Mouse (Mus musculus) forebrain, embryonic 11.5 days (tissue): ENCODE data around the gene Dnaaf3. TPM values are rescaled to one million over a fixed set of nuclear protein-coding genes. Genes with fewer than 3 reads are reported as not detected.

ENCODE experiments used
- ATAC-seq: fragments of 200-750 bp; cut with Nextera tagmentation; replicated peaks from 2 replicates; pipeline ENCODE4 v1.8.0; 2017; ENCODE audit warnings: moderate TSS enrichment; ENCODE audit not compliant: low FRiP score
- DNase-seq: peaks from one replicate; pipeline ENCODE4 v3.0.0-alpha.2; 2017; ENCODE audit warnings: low spot score
- H3K27ac ChIP-seq: fragments of 300-500 bp; sonication (generic); 2 replicates; pipeline ENCODE4 v1.5.1; 2014; ENCODE audit warnings: low read depth, low read length
- H3K27me3 ChIP-seq: fragments of 300-500 bp; sonication (generic); 2 replicates; pipeline ENCODE4 v1.6.1; 2014; ENCODE audit warnings: mild to moderate bottlenecking, low read length, mixed read lengths; ENCODE audit not compliant: control insufficient read depth, insufficient read depth
- H3K36me3 ChIP-seq: fragments of 300-500 bp; sonication (generic); 2 replicates; pipeline ENCODE4 v1.6.1; 2014; ENCODE audit warnings: mild to moderate bottlenecking, low read length, moderate library complexity, mixed read lengths; ENCODE audit not compliant: control insufficient read depth, insufficient read depth
- H3K4me1 ChIP-seq: fragments of 300-500 bp; sonication (generic); replicated peaks from 2 replicates; pipeline ENCODE4 v1.6.1; 2014; ENCODE audit warnings: low read length, mixed read lengths; ENCODE audit not compliant: control insufficient read depth, insufficient read depth
- H3K4me2 ChIP-seq: fragments of 300-500 bp; sonication (generic); 2 replicates; pipeline ENCODE4 v1.6.1; 2014; ENCODE audit warnings: low read depth, mild to moderate bottlenecking, low read length, moderate library complexity, mixed read lengths; ENCODE audit not compliant: severe bottlenecking
- H3K4me3 ChIP-seq: fragments of 300-500 bp; sonication (generic); 2 replicates; pipeline ENCODE4 v1.5.1; 2014; ENCODE audit warnings: low read depth, low read length
- H3K9ac ChIP-seq: fragments of 300-500 bp; sonication (generic); 2 replicates; pipeline ENCODE4 v1.6.1; 2014; ENCODE audit warnings: low read length
- H3K9me3 ChIP-seq: fragments of 300-500 bp; sonication (generic); 2 replicates; pipeline ENCODE4 v1.6.1; 2016; ENCODE audit warnings: low read length, mixed read lengths; ENCODE audit not compliant: control insufficient read depth
- WGBS: fragments of 180-500 bp; shearing (Covaris S2); extraction: QIAGEN DNeasy Blood & Tissue Kit; methylation state at CpG from one replicate; pipeline ENCODE4 v1.1.7; 2014; 5-methylcytosine and 5-hydroxymethylcytosine counted together
- polyA plus RNA-seq: library from polyadenylated mRNA; unstranded; fragments of >200 nt; fragmentation: Nextera tagmentation; extraction: Ambion mirVana; gene quantifications from 2 replicates; pipeline ENCODE4 v1.2.1, GENCODE M21; 2014

The Dnaaf3 gene
- polyA plus RNA-seq, 1 experiment from 2014 or later = 2.0 TPM

GRCm38 (mm10) chr7:4515853-4516252 lies 16.4 kb downstream of the Dnaaf3 start:
- no peak overlapping the region for H3K4me3 ChIP-seq

GRCm38 (mm10) chr7:4513829-4514712 lies 18.2 kb downstream of the Dnaaf3 start:
- WGBS = 53% methylated on average over 6 of the region's 6 CpGs
- Histone ChIP-seq H3K4me1 (peaks cover 7% of the 10 kb centered on the region), H3K4me2 (no peak overlapping the region), H3K27ac (no peak overlapping the region), H3K27me3 (no peaks in the 10 kb centered on the region), H3K4me3 (no peak overlapping the region), H3K9ac (0 out of 2 replicates have a peak overlapping the region, but pooled peaks have one; percentile 24), H3K9me3 (no peaks in the 10 kb centered on the region), H3K36me3 (no peaks in the 10 kb centered on the region)
- ATAC-seq (no peak), DNase-seq (no peak)

More at GRCm38 (mm10) chr7:4515853-4516252, 16.4 kb downstream of the Dnaaf3 start:
- Histone ChIP-seq H3K4me2 (no peak overlapping the region), H3K27ac (no peak overlapping the region), H3K9ac (no peak overlapping the region), H3K36me3 (no peaks in the 10 kb centered on the region), H3K9me3 (no peaks in the 10 kb centered on the region), H3K27me3 (no peaks in the 10 kb centered on the region), H3K4me1 (peaks cover 7% of the 10 kb centered on the region)
- no peak for ATAC-seq
- 49% methylated on average over 6 of the region's 6 CpGs for WGBS
- DNase-seq = no peak

- no peak overlapping the region for H3K4me3 ChIP-seq
- no peaks in the 10 kb centered on the region for H3K9me3 ChIP-seq
- WGBS = 26% methylated on average over 13 of the region's 13 CpGs
- DNase-seq (peak; percentile 68), ATAC-seq (no peak)
- H3K36me3 ChIP-seq = no peaks in the 10 kb centered on the region
- peaks cover 7% of the 10 kb centered on the region for H3K4me1 ChIP-seq
- no peak overlapping the region for H3K4me2 ChIP-seq
- no peaks in the 10 kb centered on the region for H3K27me3 ChIP-seq
- no peak overlapping the region for H3K27ac ChIP-seq
- no peak overlapping the region for H3K9ac ChIP-seq
Observed at GRCm38 (mm10) chr7:4513236-4513635, 19.0 kb downstream of the Dnaaf3 start.

- Histone ChIP-seq H3K4me2 (no peak overlapping the region), H3K27me3 (no peaks in the 10 kb centered on the region), H3K9me3 (no peaks in the 10 kb centered on the region), H3K4me3 (no peak overlapping the region), H3K36me3 (no peaks in the 10 kb centered on the region), H3K9ac (no peak overlapping the region), H3K4me1 (peaks cover 7% of the 10 kb centered on the region), H3K27ac (no peak overlapping the region)
- WGBS = 81% methylated on average over 8 of the region's 8 CpGs
- DNase-seq (no peak), ATAC-seq (no peak)
Observed at GRCm38 (mm10) chr7:4511489-4512224, 20.6 kb downstream of the Dnaaf3 start.

- H3K4me1 ChIP-seq = 0 out of 2 replicates have a peak, but pooled peaks cover 2% of the 10 kb centered on the region
- H3K4me3 ChIP-seq = no peak overlapping the region
- ATAC-seq = peak; percentile 82
- no peaks in the 10 kb centered on the region for H3K27me3 ChIP-seq
- 0 out of 2 replicates have a peak overlapping the region, but pooled peaks have one; percentile 29 for H3K4me2 ChIP-seq
- no peak overlapping the region for H3K27ac ChIP-seq
- 21% methylated on average over 24 of the region's 24 CpGs for WGBS
- no peaks in the 10 kb centered on the region for H3K36me3 ChIP-seq
- DNase-seq = peak; percentile 89
- H3K9ac ChIP-seq = no peak overlapping the region
- H3K9me3 ChIP-seq = no peaks in the 10 kb centered on the region
Observed at GRCm38 (mm10) chr7:4509863-4510608, 22.2 kb downstream of the Dnaaf3 start.

GRCm38 (mm10) chr7:4508739-4509116 lies 23.5 kb downstream of the Dnaaf3 start:
- Histone ChIP-seq H3K4me2 (no peak overlapping the region), H3K4me3 (no peak overlapping the region), H3K27ac (no peak overlapping the region), H3K27me3 (no peaks in the 10 kb centered on the region), H3K9me3 (no peaks in the 10 kb centered on the region), H3K36me3 (no peaks in the 10 kb centered on the region), H3K9ac (no peak overlapping the region), H3K4me1 (no peaks in the 10 kb centered on the region)
- no peak for DNase-seq
- WGBS = 93% methylated on average over 8 of the region's 8 CpGs
- ATAC-seq = no peak

GRCm38 (mm10) chr7:4508062-4508738 lies 24.1 kb downstream of the Dnaaf3 start:
- Histone ChIP-seq H3K4me1 (no peaks in the 10 kb centered on the region), H3K27me3 (no peaks in the 10 kb centered on the region), H3K4me2 (no peak overlapping the region), H3K9me3 (no peaks in the 10 kb centered on the region), H3K4me3 (no peak overlapping the region), H3K36me3 (no peaks in the 10 kb centered on the region), H3K9ac (no peak overlapping the region), H3K27ac (no peak overlapping the region)
- ATAC-seq = no peak
- WGBS = 78% methylated on average over 24 of the region's 32 CpGs
- no peak for DNase-seq

GRCm38 (mm10) chr7:4507220-4507619 lies 25.0 kb downstream of the Dnaaf3 start:
- Histone ChIP-seq H3K9me3 (no peaks in the 10 kb centered on the region), H3K36me3 (no peaks in the 10 kb centered on the region), H3K9ac (no peak overlapping the region), H3K4me3 (no peak overlapping the region), H3K4me2 (no peak overlapping the region), H3K27me3 (no peaks in the 10 kb centered on the region), H3K4me1 (no peaks in the 10 kb centered on the region), H3K27ac (no peak overlapping the region)
- WGBS = 68% methylated on average over 4 of the region's 4 CpGs
- DNase-seq = no peak
- ATAC-seq = no peak
